Mouse (Mus musculus) v-Abl transformed pro-B cells (cell line): ENCODE results near the gene Elmo1.

Experiments used
- in situ Hi-C, 2 experiments: fragments of 400-800 bp; cut with MboI; formaldehyde crosslinking; loops; one replicate each; pipeline ENCODE4 v1.15.1; 2025; ENCODE audit not compliant: unreplicated experiment in 2 of 2

Gene Elmo1

DNA sequence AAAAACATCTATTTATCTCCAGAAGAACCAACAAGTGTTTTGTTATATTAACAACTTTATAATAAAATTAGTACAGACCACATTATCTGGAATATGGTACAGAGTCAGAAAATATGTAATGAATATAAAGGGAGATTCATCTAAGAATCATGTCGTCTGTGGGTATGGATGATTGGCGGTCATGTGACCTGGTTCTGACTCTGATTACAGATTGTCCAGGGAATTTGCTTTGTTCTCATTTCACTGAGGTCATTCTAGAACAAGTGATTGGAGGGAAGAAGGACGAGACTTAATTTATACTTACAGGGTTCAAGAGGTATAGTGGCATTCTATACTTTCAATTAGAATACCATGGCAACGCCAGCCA, 95.4 kb downstream of the Elmo1 start:
- in situ Hi-C loops = loop anchor here in 1 of 2 experiments (5.0 to 25.0 kb wide), 2 partner anchors 94 to 976 kb away; partner anchors contain the start of gene Elmo1

DNA sequence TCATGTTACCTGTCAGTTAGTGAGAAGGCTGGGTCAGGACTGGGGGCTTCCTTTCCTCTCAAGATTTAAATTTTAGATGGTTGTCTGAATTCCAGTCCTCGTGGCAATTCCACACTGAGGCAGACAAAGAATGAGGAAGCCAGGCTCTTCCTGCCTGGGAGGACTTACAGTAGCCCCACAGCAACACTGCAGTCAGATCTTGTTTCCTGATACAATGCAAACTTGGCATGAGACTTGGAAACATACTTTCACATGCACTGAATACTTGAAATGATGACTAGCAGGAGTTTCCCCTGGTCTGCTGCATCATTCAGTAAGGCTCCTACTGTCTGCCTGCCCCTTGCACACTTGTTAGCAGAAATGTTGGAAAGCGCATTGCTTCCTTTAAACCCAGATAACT, 97.3 kb downstream of the Elmo1 start:
- in situ Hi-C loops = loop anchor here in 1 of 2 experiments (5.0 to 25.0 kb wide), 2 partner anchors 95 to 975 kb away; partner anchors contain the start of gene Elmo1

DNA sequence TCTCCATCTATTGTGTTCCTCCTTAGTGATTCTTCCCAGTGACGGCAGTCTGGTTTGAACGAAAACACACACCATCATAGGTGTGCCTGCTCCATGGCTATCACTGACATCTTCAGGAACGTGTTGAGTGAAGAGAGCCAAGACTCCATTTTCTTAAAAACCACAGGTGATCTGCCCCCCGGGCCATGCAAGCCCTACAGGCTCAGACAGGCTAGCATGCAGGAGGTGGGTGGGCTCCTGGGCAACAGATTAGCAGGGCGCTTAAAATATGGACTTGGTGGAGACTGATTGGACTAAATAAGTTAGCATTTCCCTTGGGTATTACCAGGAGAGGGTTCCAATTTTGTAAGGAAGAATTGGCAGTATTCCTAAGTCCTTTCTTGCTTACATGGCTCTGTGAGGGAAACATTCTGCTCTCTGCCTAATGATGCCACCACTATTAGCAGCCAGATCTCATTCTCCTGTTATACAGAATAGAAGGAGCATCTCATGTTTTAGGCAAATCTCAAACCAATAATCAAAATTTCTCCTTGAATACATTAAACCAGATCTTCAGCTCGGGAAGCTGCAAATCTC, 101.7 kb downstream of the Elmo1 start:
- in situ Hi-C loops = loop anchor here (10.0 to 25.0 kb wide), 2 partner anchors 73 to 970 kb away; no protein-coding TSS in a partner anchor

DNA sequence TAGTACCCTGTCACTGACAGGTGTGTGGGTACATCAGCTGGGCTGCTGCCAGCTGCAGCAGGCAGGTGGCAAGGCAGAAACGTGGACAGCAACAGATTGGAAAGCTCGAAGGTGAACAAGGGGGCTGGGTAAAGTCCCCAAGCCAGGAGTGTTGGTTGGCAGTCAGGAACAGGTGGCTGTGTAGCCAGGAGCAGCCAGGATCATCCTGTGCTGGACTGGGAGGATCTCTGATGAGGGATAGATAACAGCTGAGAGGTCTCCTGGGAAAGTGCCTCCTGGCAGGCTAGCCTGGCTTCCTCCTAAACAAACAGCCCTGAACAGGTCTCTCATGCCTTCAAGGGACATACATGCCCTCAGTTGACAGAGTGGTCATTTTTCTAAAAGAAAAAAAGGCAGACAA, 110.2 kb downstream of the Elmo1 start:
- in situ Hi-C loops = loop anchor here (10.0 to 25.0 kb wide), 2 partner anchors 964 to 1537 kb away; partner anchors contain the start of gene Hist1h4j (in 2 of the 2)

DNA sequence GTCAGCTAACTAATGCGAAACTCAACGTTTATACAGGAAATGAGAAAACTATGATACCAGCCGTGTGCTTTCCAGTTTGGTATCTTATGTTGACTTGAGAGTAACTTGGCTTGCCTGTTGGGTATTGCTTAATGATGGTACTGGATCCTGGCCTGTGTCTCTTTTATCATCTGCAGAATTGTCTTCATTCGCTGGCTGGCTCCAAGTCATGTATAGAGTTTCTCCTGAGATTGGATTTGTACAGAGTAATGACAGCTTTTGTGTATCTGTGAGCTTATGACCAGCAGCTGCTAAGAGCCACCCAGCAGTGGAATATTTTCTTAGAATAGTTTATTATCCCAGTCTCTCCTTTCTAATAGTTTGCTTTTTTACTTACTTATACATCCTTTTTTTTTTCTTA, 112.2 kb downstream of the Elmo1 start:
- in situ Hi-C loops = loop anchor here (10.0 to 25.0 kb wide), 2 partner anchors 962 to 1535 kb away; partner anchors contain the start of gene Hist1h4j (in 2 of the 2)

DNA sequence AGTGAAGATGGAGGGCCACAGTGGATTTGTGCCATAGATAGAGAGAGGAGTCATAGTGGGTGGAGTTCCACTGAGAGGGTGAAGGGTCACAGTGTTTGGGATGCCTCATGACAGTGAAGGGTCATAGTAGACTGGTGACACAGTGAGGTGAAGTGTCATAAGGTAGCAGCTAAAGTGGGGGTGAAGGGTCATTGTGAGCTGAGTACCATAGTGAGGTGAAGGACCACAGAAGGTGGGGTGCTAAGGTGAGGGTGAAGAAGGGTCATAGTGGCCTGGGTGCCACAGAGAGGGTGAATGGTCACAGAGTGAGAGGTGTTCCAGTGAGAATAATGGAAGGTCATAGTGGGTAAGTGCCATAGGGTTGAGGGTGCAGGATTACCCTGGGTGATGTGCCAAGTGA, 113.8 kb downstream of the Elmo1 start:
- in situ Hi-C loops = loop anchor here (10.0 to 25.0 kb wide), 2 partner anchors 961 to 1533 kb away; partner anchors contain the start of gene Hist1h4j (in 2 of the 2)

DNA sequence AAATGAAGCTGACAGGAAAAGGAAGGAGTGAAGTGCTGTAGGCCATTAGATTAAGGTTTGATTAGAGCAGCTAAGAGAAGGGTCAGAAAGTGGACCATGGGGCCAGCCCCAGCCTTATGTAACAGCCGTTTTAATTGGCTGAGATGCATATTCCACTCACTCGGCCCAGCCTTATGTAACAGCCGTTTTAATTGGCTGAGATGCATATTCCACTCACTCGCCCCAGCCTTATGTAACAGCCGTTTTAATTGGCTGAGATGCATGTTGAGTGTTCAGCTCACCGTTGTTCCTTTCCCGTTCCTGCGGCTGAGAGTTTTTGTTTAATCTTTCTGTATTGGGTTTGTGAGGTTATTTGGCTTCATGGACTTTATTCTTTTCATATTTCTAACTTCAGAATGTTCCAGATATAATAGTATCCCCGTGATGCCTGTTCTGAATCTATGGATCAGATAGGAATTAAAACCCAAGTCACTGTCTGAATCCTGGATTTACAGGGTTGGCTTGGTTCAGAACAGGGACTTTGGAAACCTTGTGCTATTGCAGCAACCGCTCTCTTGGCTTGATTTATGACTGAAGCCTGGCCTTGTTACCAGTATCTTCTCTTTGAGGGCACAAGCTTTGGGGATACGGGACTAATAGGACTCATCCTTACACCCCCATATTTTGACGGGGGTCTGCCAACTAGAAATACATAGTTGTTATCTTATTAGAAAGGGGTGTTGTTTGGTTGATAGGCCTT, 114.8 kb downstream of the Elmo1 start:
- in situ Hi-C loops = loop anchor here (10.0 to 25.0 kb wide), 2 partner anchors 960 to 1532 kb away; partner anchors contain the start of gene Hist1h4j (in 2 of the 2)

DNA sequence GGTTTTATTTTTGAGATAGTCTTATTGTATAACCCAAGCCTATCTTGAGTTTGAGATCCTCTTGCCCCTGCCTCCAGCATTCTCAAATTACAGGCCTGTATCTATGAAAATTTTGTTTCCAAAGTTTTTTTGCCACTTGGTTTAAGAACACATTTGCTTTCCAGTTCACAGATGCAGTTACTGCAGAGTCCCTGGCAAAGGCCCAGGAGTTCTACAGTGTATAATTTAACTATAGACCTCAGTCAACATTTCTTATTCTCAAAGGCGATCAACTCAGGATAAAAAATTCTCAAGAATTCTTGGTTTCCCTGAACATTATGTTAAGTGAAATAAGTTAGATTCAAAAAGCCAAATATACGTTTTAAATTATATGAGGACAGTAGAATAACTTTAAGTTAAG, 115.3 kb downstream of the Elmo1 start:
- in situ Hi-C loops = loop anchor here (10.0 to 25.0 kb wide), 2 partner anchors 959 to 1532 kb away; partner anchors contain the start of gene Hist1h4j (in 2 of the 2)

DNA sequence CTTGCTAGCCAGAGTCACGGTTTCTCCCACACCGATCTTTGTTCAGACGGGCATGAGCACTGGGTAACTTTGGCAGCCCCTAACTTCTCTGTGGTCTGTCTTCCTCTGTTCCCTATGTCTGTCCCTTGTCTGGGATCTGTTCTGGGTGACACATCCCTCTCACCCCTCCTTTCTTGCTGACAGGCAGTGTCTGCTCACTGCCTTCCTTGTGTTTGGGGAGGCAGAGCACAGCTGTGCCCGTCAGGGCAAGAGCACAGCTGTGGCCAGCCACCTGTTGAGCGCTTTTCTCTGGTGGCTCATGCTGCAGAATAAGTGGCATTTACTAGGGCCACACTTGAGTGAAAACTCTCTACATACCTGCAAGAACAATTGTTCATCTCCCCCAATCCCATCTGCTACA, 116.7 kb downstream of the Elmo1 start:
- in situ Hi-C loops = loop anchor here (10.0 to 25.0 kb wide), 2 partner anchors 958 to 1530 kb away; partner anchors contain the start of gene Hist1h4j (in 2 of the 2)

DNA sequence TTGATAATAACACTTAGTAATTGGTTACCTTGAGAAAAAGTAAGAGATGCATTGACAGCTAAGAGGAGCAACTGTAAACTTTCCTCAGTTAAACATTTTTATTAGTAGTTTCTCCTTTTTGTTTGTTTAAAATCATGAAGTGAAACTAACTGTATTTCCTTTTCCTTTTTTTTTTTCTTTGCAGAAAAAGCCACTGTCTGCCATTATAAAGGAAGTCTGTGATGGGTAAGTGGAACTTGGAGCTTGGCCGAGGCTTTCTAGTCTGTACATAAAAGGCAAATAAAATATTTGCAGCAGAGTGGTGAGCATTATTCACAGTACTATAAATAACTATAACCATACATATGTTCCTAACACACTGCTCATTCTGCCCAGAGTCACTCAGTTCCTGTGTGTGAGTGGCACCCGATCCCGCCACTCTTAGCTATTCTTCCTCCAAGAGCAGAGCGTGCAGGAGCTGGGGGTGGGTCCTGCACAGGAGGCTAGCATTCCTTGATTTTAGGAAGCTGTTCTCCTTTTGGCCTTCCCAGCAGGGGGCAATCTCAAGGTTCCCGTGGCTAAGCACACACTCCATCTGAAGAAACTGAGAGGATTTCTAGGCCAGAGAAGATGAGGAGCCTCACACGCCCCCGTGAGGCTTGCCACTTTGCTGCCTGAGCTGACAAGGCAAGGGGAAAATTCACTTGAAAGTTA, 117.7 kb downstream of the Elmo1 start:
- in situ Hi-C loops = loop anchor here (10.0 to 25.0 kb wide), 2 partner anchors 957 to 1529 kb away; partner anchors contain the start of gene Hist1h4j (in 2 of the 2)

DNA sequence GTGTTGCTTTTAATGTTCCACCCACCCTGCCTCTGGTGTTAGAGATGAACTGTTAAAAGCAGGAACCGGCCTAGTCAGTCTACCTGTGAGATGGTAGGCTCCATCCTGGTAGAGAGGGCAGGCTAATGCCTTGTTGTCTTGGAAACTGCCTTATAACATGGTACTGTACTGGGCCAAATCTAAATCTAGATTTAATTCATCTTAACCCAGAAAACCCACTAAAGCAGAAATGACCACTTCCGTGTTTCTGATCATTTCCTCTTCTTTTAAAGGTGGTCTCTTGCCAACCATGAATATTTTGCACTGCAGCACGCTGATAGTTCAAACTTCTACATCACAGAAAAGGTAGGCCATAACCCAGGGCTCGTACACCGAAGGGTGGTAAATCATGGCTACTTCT, 118.5 kb downstream of the Elmo1 start:
- in situ Hi-C loops = loop anchor here (10.0 to 25.0 kb wide), 2 partner anchors 956 to 1528 kb away; partner anchors contain the start of gene Hist1h4j (in 2 of the 2)

DNA sequence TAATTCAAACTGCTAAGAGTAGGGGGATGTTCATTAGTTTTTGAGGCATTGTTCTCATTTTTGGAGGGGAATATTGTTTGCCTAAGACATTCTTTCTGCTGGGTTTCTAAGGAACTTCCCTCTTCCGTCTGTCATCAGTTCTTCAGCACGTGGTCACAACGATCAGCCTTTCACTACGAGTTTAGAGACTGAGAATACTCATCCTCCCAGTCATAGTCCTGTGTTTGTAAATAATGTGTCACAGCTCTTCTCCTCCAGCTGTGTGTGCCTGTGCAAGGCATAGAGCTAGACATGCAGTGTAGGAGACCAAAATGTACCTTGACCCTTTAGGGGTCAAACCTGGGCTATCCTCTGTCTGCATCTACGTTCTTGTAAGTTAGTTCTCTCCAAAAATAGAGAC, 121.4 kb downstream of the Elmo1 start:
- in situ Hi-C loops = loop anchor here (25.0 kb wide), 1 partner anchor 1526 kb away; the partner anchor contains the start of gene Hist1h4j (in 2 of the 2)

DNA sequence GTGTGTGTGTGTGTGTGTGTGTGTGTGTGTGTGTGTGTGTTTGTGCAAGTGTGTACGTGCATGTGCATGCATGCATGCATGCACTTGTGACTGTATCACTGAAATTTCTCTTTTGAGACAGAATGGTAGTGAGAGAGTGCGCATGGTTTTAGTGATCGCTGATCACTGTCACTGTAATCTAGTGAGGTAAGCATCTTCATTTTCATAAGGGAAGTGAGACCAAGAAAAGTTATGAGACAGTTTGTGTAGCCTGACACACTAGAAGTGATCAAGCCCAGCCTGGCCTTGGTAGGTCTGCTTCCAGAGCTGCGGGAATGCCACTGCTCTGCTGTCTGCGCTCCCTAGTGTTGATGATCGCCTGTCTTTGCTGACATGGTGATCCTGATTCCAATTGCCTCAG, 122.3 kb downstream of the Elmo1 start:
- in situ Hi-C loops = loop anchor here (25.0 kb wide), 1 partner anchor 1525 kb away; the partner anchor contains the start of gene Hist1h4j (in 2 of the 2)

DNA sequence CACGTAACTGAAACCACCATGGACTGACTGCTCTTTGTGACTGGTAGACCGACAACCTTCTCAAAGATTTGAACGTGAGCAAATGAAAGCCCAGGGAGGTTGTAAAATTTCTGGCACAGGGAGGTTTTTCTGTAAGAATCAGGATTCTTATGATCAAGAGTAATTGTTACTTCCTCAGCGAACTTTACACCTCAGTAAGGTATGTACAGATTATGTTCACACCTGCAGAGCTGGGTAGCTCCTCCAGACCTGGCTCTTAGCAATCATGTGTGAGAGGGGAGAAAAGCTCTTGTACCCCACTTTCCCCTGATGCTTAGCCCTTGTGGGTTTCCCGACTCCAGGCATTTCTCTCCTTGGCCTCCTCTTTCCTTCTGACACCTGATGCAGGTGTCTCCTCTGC, 123.5 kb downstream of the Elmo1 start:
- in situ Hi-C loops = loop anchor here (25.0 kb wide), 1 partner anchor 1523 kb away; the partner anchor contains the start of gene Hist1h4j (in 2 of the 2)

DNA sequence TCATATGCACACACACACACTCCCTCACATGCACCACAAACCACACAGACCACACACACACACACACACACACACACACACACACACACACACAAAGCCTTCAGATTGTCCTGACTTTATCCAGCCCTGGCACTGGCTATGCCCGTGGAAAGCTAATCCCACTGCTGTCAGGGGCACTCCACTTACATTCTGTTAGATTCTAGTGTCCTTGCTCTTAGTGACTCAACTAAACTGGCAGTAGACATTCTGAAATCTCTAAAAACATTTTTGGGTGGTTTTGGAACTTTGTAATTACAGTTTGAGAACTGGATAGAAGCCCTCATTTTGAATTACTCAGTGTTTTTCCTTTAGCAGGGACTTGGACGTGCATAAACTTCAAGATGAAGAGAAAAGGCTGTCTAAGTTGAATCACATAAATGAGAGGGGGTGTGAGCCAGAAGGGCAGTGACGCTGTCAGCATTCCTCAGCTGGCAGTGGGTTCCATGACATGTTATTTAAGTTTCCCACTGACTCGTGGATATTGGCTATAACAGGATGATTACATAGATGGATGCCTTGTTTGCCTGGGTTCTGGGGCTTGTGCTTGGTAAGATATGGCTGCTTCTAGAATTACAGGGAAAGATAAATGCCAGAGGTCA, 127.2 kb downstream of the Elmo1 start:
- in situ Hi-C loops = loop anchor here (25.0 kb wide), 1 partner anchor 1520 kb away; the partner anchor contains the start of gene Hist1h4j (in 2 of the 2)

DNA sequence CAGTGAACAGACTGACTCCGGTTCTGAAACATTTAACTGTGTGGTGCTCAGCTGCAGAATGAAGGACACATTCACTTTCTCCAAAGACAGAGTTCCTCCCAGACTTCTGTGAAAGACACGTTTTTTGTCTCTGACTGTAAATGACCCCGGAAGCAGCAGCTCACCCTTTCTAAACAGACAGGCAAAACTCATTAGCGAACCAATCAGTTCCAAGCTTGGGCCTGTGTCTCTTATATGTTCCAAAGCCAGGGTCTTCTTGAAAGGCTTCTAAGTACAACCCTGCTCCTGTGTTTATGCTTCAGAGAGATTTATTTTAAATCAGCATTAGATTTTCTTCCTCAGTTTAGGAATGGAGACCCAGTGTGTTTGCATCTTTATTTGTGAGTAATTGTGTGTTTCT, 127.7 kb downstream of the Elmo1 start:
- in situ Hi-C loops = loop anchor here (25.0 kb wide), 1 partner anchor 1519 kb away; the partner anchor contains the start of gene Hist1h4j (in 2 of the 2)

DNA sequence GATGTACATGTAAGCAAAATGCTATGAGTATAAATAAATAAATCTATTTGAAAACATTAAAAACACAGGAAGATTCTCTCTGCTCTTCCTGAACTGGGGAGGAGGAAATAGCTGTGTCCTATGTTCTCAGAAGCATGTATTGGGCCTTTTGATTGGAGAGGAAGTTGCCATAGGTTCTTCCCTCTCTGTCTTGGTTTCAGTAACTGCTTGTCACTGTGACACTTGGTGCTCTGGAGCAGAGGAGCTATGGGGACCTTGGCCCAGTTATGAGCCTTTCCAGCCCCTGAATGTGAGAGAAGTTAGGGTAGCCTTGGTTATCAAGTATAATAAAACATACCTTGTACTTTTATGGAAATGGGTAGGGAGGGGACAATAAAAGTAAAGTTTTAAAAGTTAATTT, 130.0 kb downstream of the Elmo1 start:
- in situ Hi-C loops = loop anchor here (25.0 kb wide), 1 partner anchor 1517 kb away; the partner anchor contains the start of gene Hist1h4j (in 2 of the 2)

DNA sequence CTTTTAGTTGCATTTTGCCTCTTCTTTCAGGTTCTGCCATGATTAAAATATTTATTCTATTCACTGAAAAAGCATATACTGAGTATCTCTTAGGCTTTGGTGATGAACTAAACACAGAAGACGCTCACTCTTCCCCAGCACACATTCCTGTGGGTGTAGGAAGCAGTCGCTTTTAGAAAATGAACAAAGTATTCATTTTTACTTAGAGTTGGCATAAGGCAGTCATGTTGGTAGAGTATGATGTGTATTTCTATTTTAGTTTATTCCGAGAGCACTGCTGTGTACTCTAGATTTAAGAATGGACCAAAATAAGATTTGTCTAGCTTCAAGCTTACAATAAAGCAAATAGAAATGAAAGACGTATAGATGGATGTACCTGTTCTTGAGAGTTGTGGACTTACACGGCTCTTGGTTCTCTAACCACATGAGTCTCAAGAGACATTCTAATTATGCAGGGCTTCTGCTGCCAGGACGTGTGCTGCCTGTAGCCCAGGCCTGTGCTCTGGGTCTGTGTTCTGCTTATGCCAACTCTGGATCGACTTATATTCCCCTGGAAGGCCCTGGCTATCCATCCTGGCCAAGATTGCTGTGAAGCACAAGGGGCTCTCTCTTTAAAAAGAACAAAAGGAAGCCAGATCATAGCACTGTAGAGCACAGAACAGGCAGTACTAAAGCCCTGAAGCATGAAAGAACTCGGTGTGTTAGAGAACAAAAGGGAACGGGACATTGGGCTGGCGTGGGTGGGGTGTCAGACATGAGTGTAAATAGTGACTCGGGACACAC, 137.7 kb downstream of the Elmo1 start:
- in situ Hi-C loops = no loop called here
